Mouse (Mus musculus): ENCODE results near the gene Emx2. TPM values are rescaled to one million over a fixed set of nuclear protein-coding genes. Genes with fewer than 3 reads are reported as not detected.

The Emx2 gene
- polyA plus RNA-seq, 1 experiment from 2014 or later = 18.9 TPM

GRCm38 (mm10) chr19:59454196-59454595, 4.0 kb upstream of the Emx2 start:
- Histone ChIP-seq H3K36me3 (no peaks in the 10 kb centered on the region), H3K4me1 (peaks cover 43% of the 10 kb centered on the region), H3K9ac (no peak overlapping the region), H3K9me3 (no peaks in the 10 kb centered on the region), H3K27me3 (peaks cover 97% of the 10 kb centered on the region), H3K4me2 (replicated peaks) (peak overlapping the region; percentile 71), H3K4me3 (peak overlapping the region; percentile 52; the same call in 1 of the 2 replicates), H3K27ac (no peak overlapping the region)
- WGBS = 0% methylated on average over 18 of the region's 18 CpGs
- ATAC-seq (ENCODE audit: low FRiP score, low read depth) = peak; percentile 46; the same call in 1 of the 2 replicates

- Histone ChIP-seq H3K9me3 (no peaks in the 10 kb centered on the region), H3K27me3 (peaks cover 88% of the 10 kb centered on the region), H3K4me3 (peak overlapping the region; percentile 52), H3K4me1 (peaks cover 47% of the 10 kb centered on the region), H3K36me3 (no peaks in the 10 kb centered on the region), H3K27ac (no peak overlapping the region), H3K9ac (no peak overlapping the region), H3K4me2 (replicated peaks) (peak overlapping the region; percentile 71)
- 12% methylated on average over 7 of the region's 7 CpGs for WGBS
- no peak for ATAC-seq (ENCODE audit: low FRiP score, low read depth)
These were observed 2.5 kb upstream of the Emx2 start for GRCm38 (mm10) chr19:59455671-59456070.

GRCm38 (mm10) chr19:59457011-59457945, 894 bp upstream of the Emx2 start:
- 0% methylated on average over 23 of the region's 23 CpGs for WGBS
- Histone ChIP-seq H3K4me2 (replicated peaks) (peak overlapping the region; percentile 71), H3K27me3 (peaks cover 86% of the 10 kb centered on the region), H3K4me1 (peaks cover 34% of the 10 kb centered on the region), H3K27ac (peak overlapping the region; percentile 92), H3K9ac (peak overlapping the region; percentile 79), H3K4me3 (peak overlapping the region; percentile 52), H3K36me3 (no peaks in the 10 kb centered on the region), H3K9me3 (no peaks in the 10 kb centered on the region)
- no peak for ATAC-seq (ENCODE audit: low FRiP score, low read depth)

GRCm38 (mm10) chr19:59458743-59459135, 567 bp downstream of the Emx2 start:
- Histone ChIP-seq H3K4me1 (peaks cover 34% of the 10 kb centered on the region), H3K27me3 (peaks cover 86% of the 10 kb centered on the region), H3K36me3 (no peaks in the 10 kb centered on the region), H3K4me2 (replicated peaks) (peak overlapping the region; percentile 71), H3K4me3 (peak overlapping the region; percentile 52), H3K27ac (peak overlapping the region; percentile 92), H3K9me3 (no peaks in the 10 kb centered on the region), H3K9ac (peak overlapping the region; percentile 79)
- WGBS = under 1% methylated on average over 14 of the region's 15 CpGs
- no peak for ATAC-seq (ENCODE audit: low FRiP score, low read depth)

DNA sequence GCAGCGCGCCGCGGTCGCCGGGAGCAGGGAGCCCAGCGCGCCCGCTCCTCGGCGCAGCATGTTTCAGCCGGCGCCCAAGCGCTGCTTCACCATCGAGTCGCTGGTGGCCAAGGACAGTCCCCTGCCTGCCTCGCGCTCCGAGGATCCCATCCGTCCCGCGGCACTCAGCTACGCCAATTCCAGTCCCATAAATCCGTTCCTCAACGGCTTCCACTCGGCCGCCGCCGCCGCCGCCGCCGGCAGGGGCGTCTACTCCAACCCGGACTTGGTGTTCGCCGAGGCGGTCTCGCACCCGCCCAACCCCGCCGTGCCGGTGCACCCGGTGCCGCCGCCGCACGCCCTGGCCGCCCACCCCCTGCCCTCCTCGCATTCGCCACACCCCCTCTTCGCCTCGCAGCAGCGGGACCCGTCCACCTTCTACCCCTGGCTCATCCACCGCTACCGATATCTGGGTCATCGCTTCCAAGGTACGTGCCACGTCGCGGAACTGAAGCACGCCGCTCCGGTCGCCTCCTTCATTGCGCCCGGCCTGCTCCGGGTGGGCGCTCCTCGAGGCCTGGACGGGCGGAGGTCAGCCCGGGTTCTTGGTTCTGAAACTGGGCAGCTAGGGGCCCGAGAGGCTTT, 1.1 kb downstream of the Emx2 start:
- H3K27ac ChIP-seq = peak overlapping the region; percentile 92
- peaks cover 34% of the 10 kb centered on the region for H3K4me1 ChIP-seq
- H3K27me3 ChIP-seq = peaks cover 86% of the 10 kb centered on the region
- ATAC-seq (ENCODE audit: low FRiP score, low read depth) = peak; percentile 33; the same call in 1 of the 2 replicates
- WGBS = under 1% methylated on average over 66 of the region's 75 CpGs
- peak overlapping the region; percentile 79 for H3K9ac ChIP-seq
- no peaks in the 10 kb centered on the region for H3K36me3 ChIP-seq
- no peaks in the 10 kb centered on the region for H3K9me3 ChIP-seq
- H3K4me2 ChIP-seq (replicated peaks) = peak overlapping the region; percentile 71
- H3K4me3 ChIP-seq = peak overlapping the region; percentile 52

DNA sequence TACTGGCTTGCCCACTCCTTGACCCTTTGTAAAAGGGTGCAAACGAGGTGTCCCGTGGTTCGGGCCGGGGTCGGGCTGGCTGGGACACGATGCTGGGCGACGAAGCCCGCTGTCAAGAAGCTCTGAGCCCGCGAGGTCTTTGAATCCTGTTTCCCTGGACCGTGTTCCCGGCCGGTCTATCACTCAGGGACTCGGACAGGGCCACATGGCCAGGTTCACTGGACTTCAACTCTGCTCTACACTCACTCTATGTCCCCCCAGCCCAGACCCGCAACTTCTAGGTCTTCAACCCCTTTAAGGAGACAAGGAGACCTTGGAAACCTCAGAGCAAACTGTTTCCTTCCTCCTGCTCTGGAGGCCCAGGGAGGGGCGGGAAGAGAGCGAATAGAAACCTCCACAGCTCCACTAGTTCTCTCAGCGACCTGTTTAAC, 1.7 kb downstream of the Emx2 start:
- ATAC-seq (ENCODE audit: low FRiP score, low read depth) = no peak
- peak overlapping the region; percentile 52 for H3K4me3 ChIP-seq
- no peaks in the 10 kb centered on the region for H3K9me3 ChIP-seq
- H3K27ac ChIP-seq = peak overlapping the region; percentile 92
- WGBS = under 1% methylated on average over 19 of the region's 19 CpGs
- no peaks in the 10 kb centered on the region for H3K36me3 ChIP-seq
- peaks cover 29% of the 10 kb centered on the region for H3K4me1 ChIP-seq
- peaks cover 86% of the 10 kb centered on the region for H3K27me3 ChIP-seq
- H3K9ac ChIP-seq = peak overlapping the region; percentile 79
- H3K4me2 ChIP-seq (replicated peaks) = peak overlapping the region; percentile 71

DNA sequence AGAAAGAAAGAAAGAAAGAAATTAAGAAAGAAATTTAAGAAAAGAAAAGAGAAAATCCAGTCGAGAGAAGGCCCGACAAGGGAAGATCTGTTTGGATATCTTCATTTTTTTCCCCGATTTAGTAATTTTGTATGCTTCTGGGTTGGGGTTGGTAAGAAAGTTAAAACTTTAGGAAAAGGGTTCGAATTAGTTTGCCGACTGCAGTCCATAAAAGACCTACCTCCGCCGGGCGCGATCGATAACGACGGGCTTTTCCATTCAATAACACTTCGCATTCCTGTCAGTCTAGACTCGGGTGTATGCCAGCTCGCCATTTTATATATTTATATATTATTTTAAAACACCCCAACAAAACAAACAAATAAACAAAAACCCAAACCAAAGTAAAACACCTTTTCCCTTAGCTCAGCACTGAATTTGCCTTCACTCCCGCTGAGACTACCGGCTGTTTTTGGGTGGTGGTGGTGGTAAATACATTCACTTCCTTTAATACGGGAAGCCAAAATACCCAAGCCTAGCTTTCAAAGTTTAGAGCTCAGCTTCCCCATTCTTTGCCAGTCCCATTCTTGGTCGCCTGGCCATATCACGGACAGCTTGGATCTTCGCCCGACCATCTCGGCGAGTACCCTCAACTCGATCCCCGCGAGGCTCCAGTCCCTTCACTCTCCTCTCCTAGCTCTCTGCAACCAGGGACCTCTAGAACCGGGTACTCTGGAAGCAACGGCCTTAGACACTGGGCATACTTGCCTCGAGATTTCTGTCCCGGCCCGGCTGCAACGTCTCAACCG, 2.4 kb downstream of the Emx2 start:
- H3K4me1 ChIP-seq = peaks cover 29% of the 10 kb centered on the region
- ATAC-seq (ENCODE audit: low FRiP score, low read depth) = no peak
- no peaks in the 10 kb centered on the region for H3K36me3 ChIP-seq
- peaks cover 86% of the 10 kb centered on the region for H3K27me3 ChIP-seq
- peak overlapping the region; percentile 79 for H3K9ac ChIP-seq
- H3K4me2 ChIP-seq (replicated peaks) = peak overlapping the region; percentile 71
- 2% methylated on average over 34 of the region's 34 CpGs for whole genome bisulfite sequencing
- peak overlapping the region; percentile 92 for H3K27ac ChIP-seq
- peak overlapping the region; percentile 52 for H3K4me3 ChIP-seq
- no peaks in the 10 kb centered on the region for H3K9me3 ChIP-seq

- H3K36me3 ChIP-seq = no peaks in the 10 kb centered on the region
- H3K9me3 ChIP-seq = no peaks in the 10 kb centered on the region
- H3K4me3 ChIP-seq = peak overlapping the region; percentile 52
- H3K27ac ChIP-seq = peak overlapping the region; percentile 69
- H3K9ac ChIP-seq = peak overlapping the region; percentile 79
- peaks cover 86% of the 10 kb centered on the region for H3K27me3 ChIP-seq
- H3K4me1 ChIP-seq = peaks cover 20% of the 10 kb centered on the region
- no peak for ATAC-seq (ENCODE audit: low FRiP score, low read depth)
- 3% methylated on average over 36 of the region's 36 CpGs for WGBS
- H3K4me2 ChIP-seq (replicated peaks) = peak overlapping the region; percentile 71
These were observed 3.6 kb downstream of the Emx2 start for GRCm38 (mm10) chr19:59461481-59462421.

DNA sequence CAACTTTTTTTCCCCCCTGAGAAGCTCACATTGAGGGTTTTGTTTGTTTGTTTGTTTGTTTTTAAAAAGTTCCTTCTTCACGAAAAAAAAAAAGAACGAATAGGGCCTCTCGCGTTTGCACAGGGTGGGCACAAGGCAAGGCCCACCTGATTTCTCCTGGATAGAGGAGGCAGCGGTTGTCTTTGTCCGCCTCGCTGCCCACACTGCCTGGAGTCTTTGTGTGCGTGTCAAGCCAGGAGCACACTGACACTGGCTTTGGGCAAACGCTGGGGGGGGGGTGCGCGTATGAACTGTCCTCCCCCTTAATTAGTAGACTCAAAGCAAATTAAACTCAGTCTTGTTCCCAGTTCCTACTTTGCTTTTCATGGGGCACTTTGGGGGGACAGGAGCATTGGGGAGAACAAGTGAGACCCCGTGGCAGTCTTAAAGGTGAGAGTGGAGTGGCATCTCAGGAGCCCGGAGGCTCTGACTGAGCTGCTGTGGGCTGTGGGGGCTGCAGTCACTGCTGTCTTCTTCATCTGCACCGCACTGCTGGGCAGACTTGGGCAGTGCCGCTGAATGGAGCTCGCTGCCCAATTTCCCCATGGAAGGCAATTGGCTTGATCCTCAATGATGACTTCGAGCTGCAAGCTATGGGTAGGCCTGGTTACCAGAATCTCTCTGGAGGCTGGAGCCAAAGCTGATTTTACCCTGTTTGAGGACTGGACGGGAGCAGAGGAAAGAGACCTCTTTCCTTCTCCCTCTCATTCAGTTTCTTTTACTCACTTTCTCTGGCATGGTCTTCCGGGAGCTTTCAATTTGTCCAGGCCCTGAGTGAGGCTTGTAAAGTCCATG, 4.5 kb downstream of the Emx2 start:
- H3K4me1 ChIP-seq = peaks cover 23% of the 10 kb centered on the region
- no peak for ATAC-seq (ENCODE audit: low FRiP score, low read depth)
- no peaks in the 10 kb centered on the region for H3K9me3 ChIP-seq
- H3K27ac ChIP-seq = peak overlapping the region; percentile 69
- peak overlapping the region; percentile 71 for H3K4me2 ChIP-seq (replicated peaks)
- WGBS = 12% methylated on average over 19 of the region's 19 CpGs
- peak overlapping the region; percentile 79 for H3K9ac ChIP-seq
- H3K27me3 ChIP-seq = peaks cover 86% of the 10 kb centered on the region
- no peaks in the 10 kb centered on the region for H3K36me3 ChIP-seq
- H3K4me3 ChIP-seq = peak overlapping the region; percentile 52

DNA sequence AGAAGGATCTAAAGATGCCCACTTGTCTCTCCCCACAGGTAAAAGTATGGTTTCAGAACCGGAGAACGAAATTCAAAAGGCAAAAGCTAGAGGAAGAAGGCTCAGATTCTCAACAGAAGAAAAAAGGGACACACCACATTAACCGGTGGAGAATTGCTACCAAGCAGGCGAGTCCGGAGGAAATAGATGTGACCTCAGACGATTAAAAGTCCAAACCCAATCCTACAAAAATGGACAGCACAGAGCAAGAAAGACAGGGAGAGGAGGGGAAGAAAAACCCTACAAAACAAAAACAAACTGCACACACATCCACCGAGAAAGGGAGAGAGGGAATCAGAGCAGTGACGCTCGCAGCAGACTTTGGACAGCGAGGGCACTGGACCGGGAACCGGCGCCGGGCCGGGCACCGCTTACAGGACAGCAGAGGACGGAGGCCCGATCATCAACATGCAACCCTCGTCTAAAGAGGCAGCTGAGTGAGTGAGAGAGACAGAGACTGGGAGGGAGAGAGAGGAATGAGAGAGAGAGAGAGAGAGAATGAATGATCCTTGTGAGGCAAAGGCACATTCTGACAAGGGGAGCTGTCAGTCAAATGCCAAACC, 5.8 kb downstream of the Emx2 start:
- peak overlapping the region; percentile 52 for H3K4me3 ChIP-seq

More for the DNA sequence above, 5.8 kb downstream of the Emx2 start:
- Histone ChIP-seq H3K4me2 (replicated peaks) (peak overlapping the region; percentile 71), H3K9me3 (no peaks in the 10 kb centered on the region), H3K36me3 (no peaks in the 10 kb centered on the region), H3K9ac (peak overlapping the region; percentile 45; the same call in 1 of the 2 replicates), H3K4me1 (peaks cover 18% of the 10 kb centered on the region), H3K27ac (no peak overlapping the region), H3K27me3 (peaks cover 87% of the 10 kb centered on the region)
- 11% methylated on average over 19 of the region's 19 CpGs for WGBS
- no peak for ATAC-seq (ENCODE audit: low FRiP score, low read depth)

Data from limb, embryonic 13.5 days (tissue).